Mouse (Mus musculus) adrenal gland, adult 2 months (tissue): ENCODE measurements around the gene Rfc4. TPM values are rescaled to one million over a fixed set of nuclear protein-coding genes. Genes with fewer than 3 reads are reported as not detected.
"Not testable (repeated sequence)": the region's sequence is repeated elsewhere in the genome, so short reads cannot be mapped to it uniquely, and the experiment has no call there.

Experiments
- DNase-seq: peaks from one replicate; pipeline ENCODE4 v3.0.0; 2021
- microRNA-seq, 2 experiments: library from miRNA; unstranded; fragments of <30 nt; microRNA quantifications; one replicate each; pipeline ENCODE4 v1.2.0; 2021
- polyA plus RNA-seq: library from polyadenylated mRNA; depleted of rRNA; stranded (reverse); fragments of >200 nt; gene quantifications from 2 replicates; pipeline ENCODE4 v1.2.3, GENCODE M21; 2012; rRNA removed
- total RNA-seq, 2 experiments: library from RNA; stranded (reverse); gene quantifications; 2 replicates each; pipeline ENCODE4 v1.2.3; 2021

Rfc4 gene
- total and polyA plus RNA-seq, 3 experiments, result 3.4 to 7.8 TPM; not detected in 1

DNA sequence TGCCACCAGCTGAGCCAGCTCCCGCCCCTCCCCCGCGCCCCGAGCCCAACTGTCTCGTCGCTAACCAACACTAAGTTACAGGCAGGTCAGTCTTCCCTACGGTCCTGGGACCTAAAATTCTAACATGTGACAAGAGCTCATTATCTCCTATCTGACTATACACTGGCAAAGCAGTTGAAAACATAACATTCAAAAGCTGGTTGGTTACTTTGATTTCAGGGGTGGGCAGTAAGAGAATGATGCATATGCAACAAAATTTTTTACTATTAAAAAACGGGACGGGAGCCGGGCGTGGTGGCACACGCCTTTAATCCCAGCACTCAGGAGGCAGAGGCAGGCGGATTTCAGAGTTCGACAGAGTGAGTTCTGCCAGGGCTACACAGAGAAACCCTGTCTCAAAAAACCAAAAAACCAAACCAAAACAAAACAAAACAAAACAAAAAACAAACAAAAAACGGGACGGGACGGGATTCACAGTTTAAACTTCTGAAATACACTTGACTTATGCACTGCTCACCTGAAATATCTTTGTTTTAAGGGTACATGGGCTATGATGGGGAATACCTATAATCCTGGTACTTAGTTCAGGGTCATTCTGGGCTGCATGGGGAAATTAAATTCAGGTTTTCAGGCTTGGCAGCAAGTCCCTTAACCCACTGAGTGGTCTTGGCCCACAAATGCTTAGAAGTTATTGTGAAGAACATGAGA, 24.3 kb downstream of the Rfc4 start:
- no peak for DNase-seq

DNA sequence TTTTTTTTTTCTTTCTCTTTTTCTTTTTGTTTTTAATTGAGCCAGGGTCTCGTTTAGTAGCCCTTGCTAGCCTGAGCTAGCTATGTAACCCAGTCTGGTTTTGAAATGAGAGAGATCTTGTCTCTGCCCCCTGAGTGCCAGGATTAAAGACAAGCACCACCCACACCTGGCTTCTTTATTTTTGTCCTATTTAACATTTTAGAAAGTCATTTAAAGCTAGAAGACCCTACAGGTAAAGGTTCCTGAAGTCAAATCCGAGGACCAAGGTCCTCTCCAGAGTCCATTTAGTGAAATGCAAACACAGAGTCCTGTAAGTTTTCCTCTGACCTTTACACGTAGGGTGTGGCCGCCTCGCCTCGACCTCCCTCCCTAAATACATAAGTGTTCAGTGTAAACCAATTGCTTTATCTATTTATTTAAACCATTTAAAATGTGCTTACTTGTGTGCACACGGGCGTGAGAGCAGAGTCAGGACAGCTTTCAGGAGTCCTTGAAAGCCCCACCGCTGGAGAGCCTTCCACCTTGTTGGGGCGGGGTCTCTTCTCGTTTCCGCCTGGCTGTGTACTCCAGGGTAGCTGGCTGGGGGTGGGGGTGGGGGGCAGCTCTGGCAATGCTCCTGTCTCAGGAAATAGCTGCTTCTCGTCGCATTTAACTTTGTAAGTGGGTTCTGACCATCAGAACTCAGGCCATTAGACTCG, 25.0 kb downstream of the Rfc4 start:
- DNase-seq, result no peak

DNA sequence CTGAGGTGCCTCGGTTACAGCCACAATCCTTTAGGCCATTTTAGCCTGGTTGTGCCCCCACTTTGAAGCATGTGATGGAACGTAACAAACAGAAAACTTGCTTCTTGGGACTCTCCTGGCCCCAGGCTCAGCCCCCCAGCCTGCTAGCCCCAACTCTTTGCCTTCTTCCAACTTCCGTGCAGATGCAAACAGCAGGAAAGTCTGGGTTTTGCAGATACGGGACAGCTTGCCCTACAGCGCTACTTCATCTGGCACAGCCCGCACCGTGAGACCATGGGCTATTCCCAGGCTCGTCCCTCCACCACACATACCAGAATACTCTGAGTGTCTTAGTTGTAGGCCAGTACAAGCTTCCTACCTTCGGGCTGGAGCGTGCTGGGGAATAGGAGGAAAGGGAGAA, 26.9 kb downstream of the Rfc4 start:
- DNase-seq, result no peak

DNA sequence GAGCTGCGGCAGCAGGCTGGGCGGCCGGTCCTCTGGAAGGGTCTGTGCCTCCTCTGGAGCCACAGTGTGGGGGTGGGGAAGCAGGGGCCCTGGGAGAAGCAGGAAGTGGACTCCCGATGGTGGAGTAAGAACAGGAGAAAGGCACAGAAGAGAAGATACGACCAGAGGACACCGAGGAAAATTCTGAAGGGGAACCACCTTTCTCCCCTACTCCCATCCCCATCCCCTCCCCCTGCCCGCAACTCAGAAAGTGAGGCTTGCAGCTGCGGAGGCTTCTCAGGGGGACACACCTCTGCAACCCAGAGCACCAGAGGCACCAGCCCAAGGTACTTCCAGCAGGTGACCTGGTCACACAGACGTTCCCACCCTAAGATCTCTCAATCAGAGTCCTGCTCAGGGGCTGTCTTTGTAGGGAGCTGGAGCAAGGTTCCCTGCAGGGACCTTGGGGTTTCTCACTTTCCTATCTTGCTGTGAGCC, 27.4 kb downstream of the Rfc4 start:
- DNase-seq, result no peak

DNA sequence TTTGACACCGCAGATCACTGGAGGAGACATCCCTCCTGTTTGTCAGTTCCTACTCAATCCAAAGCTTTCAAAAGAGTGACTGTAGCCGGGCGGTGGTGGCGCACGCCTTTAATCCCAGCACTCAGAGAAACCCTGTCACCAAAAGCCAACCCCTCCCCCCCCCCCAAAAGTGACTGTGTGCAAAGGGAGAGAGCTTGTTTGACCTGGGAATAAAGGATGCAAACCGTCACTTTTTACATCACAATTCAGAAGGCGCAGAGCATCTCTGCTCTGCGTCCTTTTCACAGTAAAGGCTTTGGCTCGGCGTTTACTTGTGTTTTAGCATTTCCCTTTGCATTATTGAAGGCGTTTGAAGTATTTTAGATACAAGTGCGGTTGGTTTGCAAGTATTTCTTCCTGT, 27.9 kb downstream of the Rfc4 start:
- DNase-seq, result no peak

DNA sequence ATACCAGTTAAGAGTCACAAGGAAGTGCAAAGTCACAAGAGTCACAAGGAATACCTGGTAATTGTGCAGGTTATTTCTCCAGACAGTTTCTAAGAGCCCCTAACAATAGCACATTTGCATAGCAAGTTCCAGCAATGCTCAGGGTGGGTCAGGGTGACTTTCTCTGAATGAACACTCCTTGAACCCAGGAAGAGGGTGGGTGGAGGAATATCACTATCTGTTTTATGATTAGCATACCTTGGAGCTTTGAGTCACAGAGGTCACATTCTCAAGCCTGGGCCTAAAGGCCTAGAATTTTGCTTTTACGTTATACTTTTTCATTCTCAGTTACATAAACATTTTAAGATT, 29.5 kb downstream of the Rfc4 start:
- not testable (repeated sequence) for DNase-seq

DNA sequence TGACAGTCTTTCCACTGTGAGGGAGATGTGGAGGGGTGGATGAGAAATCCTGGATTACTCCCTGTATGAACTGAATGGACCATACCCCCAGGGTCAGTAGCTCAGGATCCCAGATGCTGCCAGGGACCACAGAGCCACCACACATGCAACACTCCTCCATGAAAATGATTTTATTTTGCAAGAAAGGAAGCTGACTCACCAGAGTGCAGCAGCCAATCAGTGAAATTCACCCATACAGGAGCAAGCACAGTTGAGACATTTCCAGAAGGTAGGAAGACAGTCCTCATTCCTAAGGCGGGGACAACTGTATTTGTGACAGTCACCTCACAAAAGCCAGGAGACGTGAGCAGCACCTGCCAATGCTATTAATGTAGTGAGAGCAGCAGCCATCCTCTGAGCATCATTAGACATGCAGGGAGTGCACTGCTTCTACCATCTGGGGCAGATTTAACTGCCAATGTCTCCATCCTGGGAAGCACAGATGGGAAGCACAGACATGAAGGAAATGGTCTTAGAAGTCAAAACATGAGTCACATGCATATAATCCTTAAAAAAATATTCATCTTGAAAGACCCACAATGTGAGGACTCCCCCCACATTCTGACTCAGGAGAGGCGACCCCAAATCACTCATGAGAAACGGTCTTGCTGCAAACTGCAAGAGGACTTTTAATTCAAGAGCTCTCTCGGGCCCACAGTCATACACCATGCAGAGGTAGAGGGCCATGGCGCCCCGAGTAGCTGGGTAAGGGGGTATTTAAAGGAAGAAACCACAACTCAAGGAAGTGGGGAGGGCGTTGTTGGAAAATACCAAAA, 30.0 kb downstream of the Rfc4 start:
- DNase-seq, result not testable (repeated sequence)

DNA sequence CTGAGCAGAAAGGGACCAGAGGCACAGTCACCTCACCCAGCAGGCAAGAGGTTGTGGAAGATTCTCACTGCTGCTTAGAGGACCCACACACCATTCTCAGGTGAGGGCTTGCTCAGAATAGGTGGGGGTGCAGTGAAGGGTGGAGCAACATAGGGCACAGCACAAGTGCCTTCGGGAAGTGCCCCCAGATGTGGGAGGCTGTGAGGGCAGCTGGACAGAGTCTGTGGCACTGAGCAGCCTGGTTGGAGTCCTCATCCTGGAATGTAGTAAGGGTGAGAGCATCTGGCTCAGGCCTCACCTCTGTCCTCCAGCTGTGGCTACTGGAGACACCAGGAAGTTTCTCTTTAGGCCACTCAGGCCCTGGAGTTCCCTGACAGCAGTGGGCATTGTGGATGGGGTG, 30.7 kb downstream of the Rfc4 start:
- DNase-seq, result not testable (repeated sequence)

DNA sequence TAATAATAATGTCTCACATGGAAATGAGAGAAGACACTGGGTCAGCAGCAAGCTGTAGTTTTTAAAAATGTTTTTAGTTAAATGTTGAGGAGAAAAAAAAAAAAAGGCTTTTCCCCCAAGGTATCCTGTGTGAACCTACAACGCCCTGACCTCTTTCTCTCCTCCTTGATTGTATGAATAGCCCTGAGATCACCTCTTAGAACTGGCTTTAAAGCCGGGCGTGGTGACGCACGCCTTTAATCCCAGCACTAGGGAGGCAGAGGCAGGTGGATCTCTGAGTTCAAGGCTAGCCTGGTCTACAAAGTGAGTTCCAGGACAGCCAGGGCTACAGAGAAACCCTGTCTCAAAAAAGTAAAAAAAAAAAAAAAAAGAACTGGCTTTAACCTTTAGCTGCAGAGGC, 32.0 kb downstream of the Rfc4 start:
- DNase-seq, result not testable (repeated sequence)

DNA sequence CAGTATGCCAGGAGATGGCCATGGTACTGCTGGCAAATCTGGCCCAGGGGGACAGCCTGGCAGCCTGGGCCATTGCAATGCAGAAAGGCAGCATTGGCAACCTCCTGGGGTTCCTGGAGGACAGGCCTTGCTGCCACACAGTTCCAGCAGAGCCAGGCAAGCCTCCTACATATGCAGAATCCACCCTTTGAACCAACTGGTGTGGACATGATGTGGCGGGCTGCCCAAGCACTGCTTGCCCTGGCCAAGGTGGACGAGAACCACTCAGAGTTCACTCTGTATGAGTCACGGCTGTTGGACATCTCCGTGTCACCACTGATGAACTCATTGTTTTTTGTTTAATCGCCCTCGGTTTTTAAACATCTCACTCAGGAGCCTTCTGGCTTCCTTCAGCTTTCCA, 33.4 kb downstream of the Rfc4 start:
- no peak for DNase-seq

DNA sequence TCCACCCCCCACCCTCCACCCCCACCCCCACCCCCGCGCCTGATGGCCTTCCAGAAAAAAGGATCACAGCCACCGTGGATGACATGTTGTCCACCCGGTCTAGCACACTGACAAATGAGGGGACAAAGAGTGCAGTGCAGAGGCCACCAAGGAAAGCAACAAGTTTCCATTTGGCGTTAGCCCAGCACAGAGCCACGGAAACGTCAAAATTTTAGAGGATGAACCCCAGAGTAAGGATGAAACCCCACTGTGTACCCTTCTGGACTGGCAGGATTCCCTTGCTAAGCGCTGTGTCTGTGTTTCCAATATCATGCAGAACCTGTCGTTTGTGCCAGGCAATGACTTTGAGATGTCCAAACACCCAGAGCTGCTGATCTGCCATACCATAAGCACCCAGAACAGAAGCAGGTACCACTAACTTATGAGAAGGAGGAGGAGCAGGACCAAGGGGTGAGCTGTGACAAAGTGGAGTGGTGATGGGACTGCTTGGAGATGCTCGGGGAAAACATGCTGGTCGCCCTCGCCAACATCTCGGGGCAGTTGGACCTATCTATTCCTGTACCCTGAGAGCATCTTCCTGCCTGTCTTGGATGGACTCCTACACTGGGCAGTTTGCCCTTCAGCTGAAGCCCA, 34.1 kb downstream of the Rfc4 start:
- no peak for DNase-seq

DNA sequence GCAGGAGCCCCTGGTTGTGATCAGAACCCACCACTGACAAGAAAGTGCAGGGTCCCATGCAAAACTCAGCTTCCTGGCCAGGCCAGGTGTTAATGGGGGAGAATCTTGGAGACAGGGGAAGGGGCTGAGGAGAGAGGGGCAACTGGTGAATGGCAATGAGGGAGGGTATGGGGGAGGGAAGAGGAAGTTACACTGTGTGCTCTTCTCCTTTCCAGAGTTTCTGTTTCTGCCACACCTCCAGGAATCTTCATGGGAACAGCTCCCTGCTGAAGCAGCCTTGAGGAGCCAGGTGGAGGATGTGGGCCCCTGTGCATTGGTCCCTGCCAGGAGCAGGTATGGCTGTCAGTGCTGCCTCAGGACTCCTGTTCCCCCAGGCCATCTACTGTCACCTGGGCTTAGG, 36.2 kb downstream of the Rfc4 start:
- DNase-seq, result not testable (repeated sequence)

DNA sequence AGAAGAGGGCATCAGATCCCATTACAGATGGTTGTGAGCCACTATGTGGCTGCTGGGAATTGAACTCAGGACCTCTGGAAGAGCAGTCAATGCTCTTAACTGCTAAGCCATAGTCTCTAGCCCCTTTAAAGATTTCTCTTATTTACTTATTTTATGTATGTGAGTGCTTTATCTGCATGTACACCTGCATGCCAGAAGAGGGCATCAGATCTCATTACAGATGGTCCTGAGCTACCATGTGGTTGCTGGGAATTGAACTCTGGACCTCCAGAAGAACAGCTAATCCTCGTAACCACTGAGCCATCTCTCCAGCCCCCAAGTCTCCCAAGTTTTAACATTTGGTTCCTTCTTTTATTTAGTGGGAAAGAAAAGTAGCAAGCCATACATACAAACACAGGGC, 39.0 kb downstream of the Rfc4 start:
- DNase-seq, result not testable (repeated sequence)

DNA sequence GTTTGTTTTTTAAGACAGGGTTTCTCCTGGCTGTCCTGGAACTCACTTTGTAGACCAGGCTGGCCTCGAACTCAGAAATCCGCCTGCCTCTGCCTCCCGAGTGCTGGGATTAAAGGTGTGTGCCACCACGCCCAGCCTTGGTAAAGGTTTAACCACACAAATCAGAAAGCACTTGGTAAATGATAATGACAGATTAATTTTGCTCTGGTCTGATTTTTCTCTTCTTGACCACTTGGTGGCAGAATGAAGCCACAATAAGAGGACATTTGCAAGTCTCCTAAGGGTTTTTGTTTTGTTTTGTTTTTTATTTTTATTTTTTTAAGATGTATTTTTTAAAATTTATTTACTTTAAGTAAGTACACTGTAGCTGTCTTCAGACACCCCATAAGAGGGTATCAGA, 39.8 kb downstream of the Rfc4 start:
- not testable (repeated sequence) for DNase-seq

DNA sequence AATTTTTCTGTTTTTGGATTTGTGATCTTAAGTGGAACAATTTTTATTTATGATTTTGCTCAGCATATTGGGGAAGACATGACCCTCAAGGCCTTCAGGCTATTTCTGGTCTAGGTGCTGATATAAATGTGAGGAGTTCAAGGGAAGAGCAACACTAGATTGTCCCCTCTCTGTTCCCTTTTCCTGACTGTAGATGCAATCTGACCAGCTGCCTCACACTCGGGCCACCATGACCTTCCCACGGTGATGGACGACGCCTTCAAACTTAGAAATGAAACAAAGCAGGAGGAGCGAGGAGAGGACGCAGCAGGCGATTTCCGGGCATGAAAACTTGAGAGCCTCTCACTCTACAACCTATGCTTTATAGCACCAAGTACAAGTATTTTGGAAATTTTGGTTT, 40.4 kb downstream of the Rfc4 start:
- DNase-seq, result not testable (repeated sequence)

DNA sequence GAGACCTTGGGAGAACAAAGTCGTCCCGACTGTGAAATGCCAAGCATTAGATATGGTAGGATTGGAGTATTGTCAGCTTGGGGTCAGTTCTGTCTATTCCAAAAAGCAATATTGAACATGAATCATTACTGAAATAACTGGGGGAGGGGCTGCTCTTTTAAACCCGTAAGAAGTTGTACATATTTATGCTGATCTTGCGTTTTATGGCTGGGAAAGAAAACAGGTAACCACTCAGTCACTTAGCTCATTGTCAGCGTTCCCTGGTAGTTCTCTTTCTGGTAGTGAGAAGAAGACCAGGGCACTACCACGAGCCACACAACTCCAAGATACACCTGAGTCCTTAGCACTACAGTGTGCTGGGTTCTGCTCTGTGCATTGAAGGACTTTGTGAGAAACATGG, 50.0 kb downstream of the Rfc4 start:
- not testable (repeated sequence) for DNase-seq

Small RNA genes lying within 50 kb of the gene (microRNA-seq; reads per million reads assigned to microRNA genes)
- gene Gm49346, result 6.2 to 11.4 reads per million in 2 experiments

Other genes with a start within 250 kb of the Rfc4 start
- 10 to 100 TPM in 1 of 2 experiments, 1 to 10 TPM in 1; 2.8 to 34.5 TPM for gene Ahsg, start 236.5 kb downstream of the Rfc4 start, total RNA-seq
- gene Ahsg, start 236.5 kb downstream of the Rfc4 start, polyA plus RNA-seq, result 3.4 and 12.0 TPM in 2 replicates
- 10 to 100 TPM in 1 of 2 experiments, 1 to 10 TPM in 1; 2.5 to 50.7 TPM for gene Fetub, start 209.4 kb downstream of the Rfc4 start, total RNA-seq
- gene Fetub, start 209.4 kb downstream of the Rfc4 start, polyA plus RNA-seq, result 32.6 and 53.1 TPM in 2 replicates
- gene Hrg, start 176.7 kb downstream of the Rfc4 start, total RNA-seq, result 1 to 10 TPM in 1 of 2 experiments, not detected in 1; 4.3 TPM
- 0.15 and 0.44 TPM in 2 replicates for gene Hrg, start 176.7 kb downstream of the Rfc4 start, polyA plus RNA-seq
- 1 to 10 TPM; 5.7 to 9.1 TPM for gene Kng2, start 98.3 kb downstream of the Rfc4 start, total RNA-seq
- 1.3 and 1.5 TPM in 2 replicates for gene Kng2, start 98.3 kb downstream of the Rfc4 start, polyA plus RNA-seq
- 1 to 10 TPM in 1 of 2 experiments, under 1 TPM in 1; 0.41 to 5.2 TPM for gene Kng1, start 69.9 kb downstream of the Rfc4 start, total RNA-seq
- gene Kng1, start 69.9 kb downstream of the Rfc4 start, polyA plus RNA-seq, result not detected in 2 replicates
- 100 to 1,000 TPM; 474 to 617 TPM for gene Eif4a2, start 20.3 kb downstream of the Rfc4 start, total RNA-seq
- gene Eif4a2, start 20.3 kb downstream of the Rfc4 start, polyA plus RNA-seq, result 24.3 and 27.9 TPM in 2 replicates
- gene Adipoq, start 18.8 kb upstream of the Rfc4 start, total RNA-seq, result 100 to 1,000 TPM; 337 to 708 TPM
- 138 and 239 TPM in 2 replicates for gene Adipoq, start 18.8 kb upstream of the Rfc4 start, polyA plus RNA-seq
- 10 to 100 TPM; 32.2 to 49.5 TPM for gene St6gal1, start 97.0 kb upstream of the Rfc4 start, total RNA-seq
- 23.1 and 24.2 TPM in 2 replicates for gene St6gal1, start 97.0 kb upstream of the Rfc4 start, polyA plus RNA-seq